Mouse (Mus musculus): ENCODE measurements at regions not wholly inside any gene's neighbourhood (a gene's known extent, or its start where the extent isn't known, plus 50 kb on each side); places are given as distances from the start of the nearest gene placed in this dataset.

DNA sequence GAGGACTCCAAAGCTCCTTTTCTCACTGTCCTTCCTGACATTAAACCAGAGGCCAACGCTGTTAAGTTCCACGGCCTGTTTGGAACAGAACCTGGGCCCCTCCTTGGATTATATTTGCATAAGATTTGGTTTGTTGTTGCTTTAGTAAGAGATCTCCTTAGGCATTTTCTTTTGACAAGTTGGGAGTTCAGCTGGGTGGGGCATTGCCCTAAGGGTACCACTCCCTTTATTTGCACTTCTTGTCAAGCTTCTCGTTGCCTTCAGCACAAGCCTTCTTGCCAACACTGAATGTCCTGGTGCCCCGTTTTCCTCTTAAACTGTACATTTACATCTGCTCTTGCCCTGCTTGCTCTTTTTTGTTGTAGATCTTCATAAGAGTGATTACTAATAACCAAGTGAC lies 317.5 kb upstream of the Adamts9 start:
- DNase-seq (ENCODE audit: low spot score in 2 of 2): no peak

DNA sequence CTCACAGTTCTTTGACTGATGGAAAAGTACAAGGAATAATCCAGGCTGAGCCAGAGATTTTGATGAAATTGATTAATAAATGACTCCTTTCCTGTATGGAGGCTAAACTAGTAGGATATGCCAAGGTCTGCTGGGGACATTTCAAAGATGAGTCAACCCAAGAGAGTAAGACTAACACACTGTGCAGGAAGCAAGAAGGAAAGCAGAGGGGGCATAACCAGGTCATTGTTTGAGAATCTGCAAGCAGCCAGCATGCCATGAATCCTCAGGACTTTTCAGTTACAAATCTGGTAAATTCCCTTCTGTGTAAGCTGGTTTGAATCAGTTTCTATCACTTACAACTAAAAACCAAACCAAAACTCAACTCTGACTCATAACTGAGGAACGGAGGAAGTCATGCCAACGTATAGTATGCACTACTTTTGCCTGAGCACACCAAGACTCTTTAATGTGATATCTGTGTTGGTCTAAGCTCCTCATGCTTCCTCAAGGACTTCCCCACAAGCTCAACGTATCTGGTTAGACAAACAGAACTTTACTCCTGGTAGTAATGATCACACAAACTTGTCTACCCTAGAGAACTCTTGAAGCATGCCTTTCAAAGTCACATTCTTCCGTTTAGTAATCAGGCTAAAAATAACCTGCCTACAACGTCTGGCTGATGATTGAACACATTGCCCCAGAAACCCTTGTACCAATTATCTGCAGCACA lies 314.0 kb upstream of the Adamts9 start:
- DNase-seq (ENCODE audit: low spot score in 2 of 2): no peak

DNA sequence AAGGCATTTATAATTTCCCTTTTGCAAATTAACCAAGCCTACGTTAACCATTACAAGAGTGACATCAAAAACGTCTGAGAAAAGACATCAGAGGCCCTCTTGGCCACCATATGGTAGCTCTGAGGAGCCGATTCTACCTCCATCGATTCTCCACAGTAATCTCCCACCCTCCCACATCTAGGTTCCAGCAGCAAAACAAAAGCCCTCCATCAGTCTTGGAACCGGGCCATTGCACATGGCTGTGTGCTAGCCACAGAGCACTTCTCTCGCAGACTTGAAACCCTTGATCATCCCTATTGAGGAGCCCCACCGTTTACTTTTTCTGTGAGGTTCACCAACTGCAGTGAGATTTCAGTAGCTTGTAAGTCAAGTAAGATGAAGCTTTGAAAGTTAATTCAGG lies 310.5 kb upstream of the Adamts9 start:
- no peak for DNase-seq (ENCODE audit: low spot score in 2 of 2)

DNA sequence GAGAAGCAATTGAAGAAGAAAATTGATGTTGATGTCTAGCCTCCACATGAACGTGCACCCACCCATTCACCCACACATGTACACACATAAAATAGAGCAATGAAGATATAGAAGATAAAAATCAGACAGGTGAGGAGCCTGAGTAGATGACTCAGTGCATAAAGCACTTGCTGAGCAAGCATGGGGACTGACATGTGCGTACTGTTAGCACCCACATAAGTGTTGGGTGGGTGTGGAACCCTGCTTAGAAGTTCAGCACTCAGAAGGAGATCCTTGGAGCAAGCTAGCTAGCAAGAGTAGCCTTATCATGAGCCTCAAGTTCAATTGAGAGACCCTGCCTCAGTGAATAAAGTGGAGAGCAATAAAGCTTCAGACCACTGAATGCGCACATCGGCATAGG lies 305.7 kb upstream of the Adamts9 start:
- no peak for DNase-seq (ENCODE audit: low spot score in 2 of 2)

DNA sequence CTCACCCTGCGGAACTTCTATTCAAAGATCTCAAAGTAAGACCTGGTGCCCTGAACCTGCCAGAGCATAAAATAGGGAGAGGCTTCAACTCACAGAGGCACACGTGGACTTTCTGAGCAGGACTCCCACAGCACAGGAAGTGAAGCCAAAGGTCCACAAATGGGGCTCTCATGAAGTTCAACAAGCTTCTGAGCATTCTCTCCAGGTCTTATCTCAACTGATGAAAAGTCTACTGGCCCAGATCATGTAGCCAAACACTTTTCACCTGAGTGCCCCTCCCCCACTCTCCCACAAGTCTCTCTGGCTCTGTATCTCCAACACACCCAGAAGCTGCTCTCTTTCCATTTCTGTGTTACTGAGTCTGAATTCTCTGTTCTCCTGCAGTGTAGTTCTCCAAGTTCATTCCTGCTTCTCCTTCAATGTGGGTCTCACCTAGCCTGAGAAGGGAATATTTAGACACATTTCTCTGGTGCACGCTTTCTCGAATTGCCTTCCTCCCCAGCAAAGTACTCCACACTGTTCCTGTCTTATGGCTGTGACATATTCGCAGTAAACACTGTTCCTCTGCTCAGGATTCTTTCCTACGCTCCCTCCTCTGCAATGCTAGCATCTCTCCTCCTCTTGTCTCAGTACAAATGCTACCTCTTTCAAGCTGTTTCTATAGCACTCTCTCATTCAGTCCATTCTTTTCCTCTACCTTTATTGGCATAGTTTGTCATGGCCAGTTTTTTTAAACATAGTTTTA lies 303.4 kb upstream of the Adamts9 start:
- DNase-seq (ENCODE audit: low spot score in 2 of 2): no peak

DNA sequence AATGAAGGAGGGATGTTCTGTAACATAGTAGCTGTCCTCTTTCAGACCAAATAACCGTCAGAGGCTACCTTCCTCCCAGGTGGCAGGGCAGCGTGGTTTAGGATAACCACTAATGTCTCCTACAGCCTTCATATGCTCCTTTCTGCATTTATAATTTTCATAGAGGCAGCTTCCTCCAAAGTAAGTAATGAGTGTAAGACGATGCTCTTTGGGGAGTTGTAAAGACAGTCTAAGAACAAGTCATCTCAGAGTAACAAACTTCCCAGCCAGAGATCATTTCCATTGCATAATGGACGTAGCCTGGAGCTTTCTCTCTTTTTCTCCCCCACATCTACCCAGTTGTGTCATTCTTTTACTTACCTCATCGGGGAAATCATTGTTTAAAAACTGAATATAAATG lies 292.3 kb upstream of the Adamts9 start:
- no peak for DNase-seq (ENCODE audit: low spot score in 2 of 2)

DNA sequence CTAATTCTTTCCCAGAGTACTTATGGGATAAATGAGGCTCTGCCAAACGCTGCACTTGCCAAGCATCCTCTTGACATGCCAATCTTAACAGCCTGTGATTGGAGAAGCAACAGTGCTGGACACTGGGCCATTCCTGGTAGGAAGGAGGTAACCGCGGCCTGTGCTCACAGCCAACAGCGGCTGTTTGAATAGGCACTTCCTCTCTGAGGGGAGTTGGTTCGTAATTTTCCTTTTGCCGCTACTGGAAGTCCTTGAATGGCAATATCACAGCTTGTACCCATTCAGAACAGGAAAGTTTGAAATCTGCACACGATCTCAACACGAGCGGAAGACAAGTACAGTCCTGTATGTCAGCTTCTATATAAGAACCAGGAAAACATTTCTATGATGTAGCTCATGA lies 289.3 kb upstream of the Adamts9 start:
- DNase-seq (ENCODE audit: low spot score in 2 of 2): no peak

DNA sequence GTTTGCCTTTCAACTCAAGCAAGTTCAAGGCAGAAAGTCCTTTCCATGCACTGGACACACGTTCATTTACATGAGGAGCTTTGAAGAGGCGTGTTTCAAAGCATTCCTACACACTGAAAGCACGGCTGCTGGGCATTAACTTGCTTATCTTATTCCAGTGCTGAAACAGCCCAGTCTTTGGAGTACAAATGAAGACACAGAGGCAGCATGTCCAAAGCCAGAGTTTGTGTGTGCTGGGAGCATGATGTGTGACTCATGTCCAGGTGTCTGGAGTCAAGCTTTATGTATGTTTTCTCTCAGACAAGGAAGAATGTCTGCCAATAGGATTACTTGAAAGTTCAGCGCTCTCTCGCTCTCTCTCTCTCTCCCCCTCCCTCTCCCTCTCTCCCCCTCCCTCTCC lies 287.2 kb upstream of the Adamts9 start:
- no peak for DNase-seq (ENCODE audit: low spot score in 2 of 2)

DNA sequence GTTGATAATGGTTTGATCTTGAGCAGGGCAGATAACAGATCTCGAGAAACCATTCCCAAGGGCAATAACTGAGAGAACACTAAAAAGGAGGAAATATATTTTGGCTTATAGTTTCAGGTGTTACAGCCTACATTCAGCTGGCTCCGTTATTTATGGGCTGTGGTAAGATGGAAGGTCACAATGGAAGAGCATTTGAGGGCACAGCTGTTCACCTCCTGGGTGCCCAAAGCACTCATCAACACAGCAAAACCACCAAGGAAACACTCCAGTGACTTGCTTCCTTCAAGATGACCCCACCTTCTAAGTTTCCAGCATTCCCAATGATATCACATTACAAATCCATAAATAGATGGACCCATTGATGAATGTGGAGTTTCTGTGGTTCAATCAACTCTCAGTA lies 286.0 kb upstream of the Adamts9 start:
- DNase-seq (ENCODE audit: low spot score in 2 of 2): no peak

DNA sequence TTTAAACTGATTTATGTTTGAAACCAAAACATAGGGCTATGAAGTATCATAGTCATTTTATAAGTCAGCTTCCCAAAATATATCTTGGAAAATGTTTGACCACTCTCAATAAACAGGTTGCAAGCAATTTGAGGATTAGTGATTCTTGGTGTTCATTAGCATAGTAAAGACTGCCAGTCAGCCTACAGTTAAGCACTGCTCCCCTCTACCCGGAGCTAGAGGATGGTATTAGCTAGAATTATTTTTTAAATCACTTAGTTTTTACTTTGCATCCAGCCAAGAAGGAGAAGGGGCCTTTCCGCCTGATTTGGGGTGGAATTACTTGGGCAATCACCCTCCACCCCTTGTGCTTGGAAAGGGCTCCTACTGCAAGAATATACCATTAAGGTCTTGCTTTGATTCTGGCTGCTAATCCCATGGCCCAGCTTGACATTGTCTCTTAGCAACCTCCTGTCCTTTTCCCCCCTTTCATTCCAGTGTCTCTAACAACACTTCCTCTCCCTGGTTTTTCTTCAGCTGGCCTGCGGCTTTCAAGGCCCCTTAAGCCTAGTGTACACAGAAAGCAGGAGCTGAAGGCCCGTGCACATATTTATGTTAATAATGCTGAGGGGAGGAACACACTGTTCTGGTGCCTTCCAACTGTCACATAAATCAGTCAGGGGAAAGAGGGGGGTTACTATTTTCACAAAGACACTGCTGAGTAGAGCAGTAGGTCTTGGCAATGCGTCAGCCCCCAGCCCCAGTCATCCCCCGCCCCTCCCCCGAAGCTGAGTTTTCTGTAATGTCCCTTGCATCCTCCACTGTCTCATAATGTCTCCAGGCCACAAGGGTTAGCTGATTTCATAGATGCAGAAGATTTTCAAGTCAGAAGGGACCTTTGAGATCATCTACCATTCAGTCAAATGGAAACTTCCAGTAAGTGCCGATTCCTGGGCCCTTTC lies 280.6 kb upstream of the Adamts9 start:
- DNase-seq (ENCODE audit: low spot score in 2 of 2): no peak

DNA sequence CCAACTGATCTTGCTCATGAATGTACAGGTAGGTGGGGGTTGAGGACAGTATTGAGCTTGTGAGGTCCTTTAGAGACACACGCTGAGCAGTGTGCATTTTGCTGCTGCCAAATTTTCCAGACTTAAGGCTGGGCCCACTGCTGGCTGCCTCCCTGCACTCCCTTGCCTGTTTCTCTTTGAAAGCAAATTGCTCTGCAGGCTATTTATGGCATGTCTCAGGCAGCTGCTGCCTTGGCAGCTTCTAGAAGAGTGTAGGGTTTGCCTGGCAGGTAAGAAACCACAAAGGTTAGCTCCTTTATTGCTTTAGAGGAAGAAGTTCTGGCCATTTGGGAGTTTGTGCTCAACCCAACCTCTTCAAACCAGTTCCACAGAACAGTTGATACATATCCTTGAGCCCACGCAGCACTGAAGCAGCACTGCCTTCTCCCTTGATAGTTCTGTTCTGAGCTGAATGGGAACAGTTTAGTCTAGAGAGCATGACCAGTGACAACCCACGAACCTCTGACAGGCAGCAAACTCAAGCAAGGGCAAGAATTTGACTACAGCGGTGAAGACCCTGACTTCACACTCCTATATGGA lies 274.8 kb upstream of the Adamts9 start:
- DNase-seq (ENCODE audit: low spot score in 2 of 2): no peak

DNA sequence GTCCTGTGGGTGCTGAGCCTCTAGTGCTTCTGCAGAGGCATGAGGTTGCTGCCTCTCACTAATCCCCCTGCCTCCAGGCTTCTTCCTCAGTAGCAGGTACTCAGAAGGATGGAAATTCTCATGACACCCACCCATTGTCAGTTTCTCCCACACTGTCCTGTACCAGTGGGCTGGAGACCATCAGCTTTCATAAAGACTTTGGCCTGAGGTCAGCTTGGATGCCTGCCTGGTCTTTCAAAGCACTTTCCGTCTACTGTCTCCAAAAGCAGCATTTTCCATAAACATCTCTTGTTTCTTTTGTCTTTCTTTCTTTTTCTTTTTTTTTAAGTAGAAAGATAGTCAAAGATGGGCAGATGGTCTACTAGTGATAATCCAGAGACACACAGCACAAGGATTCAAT lies 257.6 kb upstream of the Adamts9 start:
- no peak for DNase-seq (ENCODE audit: low spot score in 2 of 2)

DNA sequence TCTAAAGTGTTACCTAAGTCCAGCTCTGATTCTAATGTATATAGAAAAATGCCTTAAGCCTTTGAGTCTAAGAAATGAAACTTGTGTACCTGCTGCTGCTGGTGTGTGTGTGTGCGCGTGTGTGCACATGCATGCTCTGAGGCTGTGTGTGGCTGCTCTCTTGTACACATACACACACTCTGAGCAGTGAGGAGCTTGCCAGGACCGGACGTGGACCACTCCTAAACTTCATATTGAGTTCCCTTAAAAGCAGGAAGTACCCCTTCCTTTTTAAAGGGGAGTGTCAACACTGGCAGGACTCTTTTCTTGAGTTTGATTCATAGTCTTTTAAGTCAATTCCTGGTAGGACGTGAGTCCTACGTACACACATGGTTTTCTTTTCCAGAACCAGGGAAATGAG lies 251.4 kb upstream of the Adamts9 start:
- DNase-seq (ENCODE audit: low spot score in 2 of 2): no peak

DNA sequence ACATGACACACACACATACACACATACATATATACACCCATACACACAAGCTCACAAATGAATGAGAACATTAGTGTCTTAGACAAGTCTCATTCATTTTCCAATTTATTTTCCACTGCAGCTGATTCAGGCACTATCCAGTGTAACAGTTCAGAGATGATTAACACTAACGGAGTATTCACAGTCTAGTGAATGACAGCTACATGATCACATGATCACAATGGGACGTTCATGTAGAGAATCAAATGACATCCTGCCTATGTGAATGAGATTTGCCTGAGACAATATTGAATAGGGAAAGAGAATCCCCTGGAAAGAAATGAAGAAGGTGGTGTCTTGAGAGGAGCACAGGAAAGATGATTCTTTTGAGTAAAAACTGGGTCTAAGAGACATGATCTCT lies 249.7 kb upstream of the Adamts9 start:
- DNase-seq (ENCODE audit: low spot score in 2 of 2): no peak

DNA sequence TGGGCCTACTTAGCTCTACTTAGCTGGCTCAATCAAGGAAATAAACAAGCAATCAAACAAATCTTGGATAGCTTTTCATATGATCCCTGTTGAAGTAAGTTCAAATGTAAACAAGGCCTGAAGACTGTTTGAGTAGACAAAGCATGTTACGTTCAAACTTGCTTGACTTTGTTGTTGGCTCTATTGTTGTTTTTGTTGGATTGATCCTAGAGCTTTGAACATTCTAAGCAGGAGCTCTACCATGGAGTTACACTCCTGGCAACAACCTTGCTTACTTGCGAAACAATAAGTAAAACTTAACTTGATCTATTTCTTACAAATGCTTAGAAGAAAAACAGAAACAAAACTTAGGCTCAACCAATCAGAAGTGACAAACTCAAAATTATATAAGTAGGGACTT lies 247.7 kb upstream of the Adamts9 start:
- DNase-seq (ENCODE audit: low spot score in 2 of 2): no peak

DNA sequence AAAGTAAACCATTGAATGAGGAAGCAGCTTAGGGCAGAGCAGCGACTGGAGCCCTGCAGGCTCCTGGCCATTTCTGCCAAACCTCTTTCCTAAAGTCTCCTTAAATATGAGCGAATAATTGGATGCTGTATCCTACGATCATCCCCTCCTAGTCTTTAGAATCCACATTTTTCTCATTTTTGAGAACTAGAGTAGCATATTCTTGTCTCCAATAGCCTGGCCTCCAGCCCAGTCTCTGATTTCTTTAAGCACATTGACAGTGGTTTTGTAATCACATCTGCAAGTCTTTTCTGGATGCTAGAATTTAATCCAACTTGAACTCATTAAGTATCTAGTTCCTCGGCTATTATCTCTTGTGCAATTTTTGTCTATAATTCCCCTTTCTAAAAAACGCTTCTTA lies 225.2 kb upstream of the Adamts9 start:
- DNase-seq (ENCODE audit: low spot score in 2 of 2): no peak

DNA sequence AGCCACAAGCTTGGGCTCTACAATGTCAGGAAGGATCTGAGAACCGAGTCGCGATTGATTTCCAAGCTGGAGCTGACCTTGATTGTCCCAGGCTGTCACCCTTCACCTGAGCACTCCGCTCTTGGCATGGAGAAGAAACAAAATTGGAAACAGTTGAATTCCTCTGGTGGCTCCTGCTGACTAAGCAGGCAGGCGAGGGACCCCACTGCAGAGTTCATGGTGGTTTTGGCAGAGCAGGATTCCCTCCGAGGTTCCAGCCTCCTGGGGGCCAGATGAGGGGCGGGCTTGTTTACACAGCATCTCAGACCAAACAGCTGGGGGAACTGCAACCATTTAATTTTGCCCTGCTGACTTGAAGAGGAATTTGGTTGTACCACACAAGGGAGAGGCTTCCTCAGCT lies 224.0 kb upstream of the Adamts9 start:
- no peak for DNase-seq (ENCODE audit: low spot score in 2 of 2)

DNA sequence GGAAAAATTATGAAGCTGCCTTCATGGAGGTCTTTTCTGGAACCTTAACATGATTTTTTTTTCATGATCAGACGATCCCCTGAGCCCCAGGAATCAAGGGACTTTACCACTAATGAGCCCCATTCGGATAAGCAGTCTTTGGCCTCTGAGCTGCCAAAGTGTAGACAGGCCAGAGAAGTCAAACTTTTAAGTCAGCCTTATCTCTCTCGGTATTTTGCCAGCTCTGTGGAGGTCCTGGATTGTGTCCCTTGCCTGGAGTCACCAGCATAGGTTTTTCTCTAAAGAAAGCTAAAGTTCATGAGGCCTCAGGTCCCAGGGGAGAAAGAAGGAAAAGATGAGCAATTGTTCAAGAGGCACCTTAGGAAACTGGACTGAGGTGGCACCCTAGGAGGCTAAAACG lies 222.7 kb upstream of the Adamts9 start:
- DNase-seq (ENCODE audit: low spot score in 2 of 2): no peak

DNA sequence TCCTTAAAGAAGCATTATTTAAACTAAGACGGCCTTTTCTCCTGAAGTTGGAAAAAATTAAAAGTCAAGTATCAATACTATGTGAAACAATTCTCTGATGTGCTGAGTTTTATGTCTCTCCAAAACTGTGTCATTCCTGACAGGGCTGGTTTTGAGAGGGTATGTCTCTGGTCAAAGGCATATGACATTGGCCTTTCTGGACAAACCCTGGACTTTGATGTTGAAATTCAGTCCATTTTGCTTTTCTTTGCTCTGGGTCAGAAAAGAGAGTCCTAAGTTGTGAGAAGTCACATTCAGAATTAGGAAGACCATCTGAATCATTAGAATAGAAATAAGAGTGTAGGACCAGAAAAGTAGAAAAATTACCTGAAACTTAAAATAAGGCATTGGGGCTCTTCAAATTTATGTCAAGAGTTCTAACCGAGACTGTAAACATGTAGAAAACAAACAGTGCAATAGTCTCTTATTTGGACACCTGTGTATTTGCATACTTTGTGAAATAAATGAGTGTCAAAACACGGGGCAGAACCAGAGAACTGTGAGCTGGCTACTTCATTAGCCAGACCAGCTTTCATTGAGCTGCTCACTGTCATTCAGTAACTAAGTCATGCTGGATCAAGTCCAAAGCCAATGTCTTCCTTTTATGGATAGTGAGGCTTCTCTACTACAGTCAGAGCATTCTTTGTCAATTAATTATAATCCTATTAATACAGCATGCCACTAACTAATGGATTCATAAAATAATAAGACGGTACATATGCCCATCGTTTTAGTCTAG lies 209.3 kb upstream of the Adamts9 start:
- no peak for DNase-seq (ENCODE audit: low spot score in 2 of 2)

DNA sequence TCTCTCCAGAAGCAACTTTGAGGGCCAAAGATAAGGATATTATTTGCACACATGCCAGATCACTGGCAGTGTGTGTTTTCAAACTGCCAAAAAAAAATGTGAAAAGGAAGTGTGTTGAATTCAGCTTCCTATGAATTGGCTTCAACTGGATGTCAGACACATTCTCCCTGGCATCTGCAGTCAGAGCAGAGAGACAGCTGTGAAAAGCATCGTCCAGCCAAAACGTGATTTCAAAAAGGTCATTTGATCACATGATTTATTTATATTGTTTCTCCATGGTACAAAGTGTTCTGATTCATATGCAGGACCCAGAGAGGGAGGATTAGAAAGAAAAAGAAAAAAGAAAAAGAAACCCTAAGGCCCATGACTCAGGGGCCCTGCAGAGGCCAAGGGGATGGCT lies 207.2 kb upstream of the Adamts9 start:
- no peak for DNase-seq (ENCODE audit: low spot score in 2 of 2)

DNA sequence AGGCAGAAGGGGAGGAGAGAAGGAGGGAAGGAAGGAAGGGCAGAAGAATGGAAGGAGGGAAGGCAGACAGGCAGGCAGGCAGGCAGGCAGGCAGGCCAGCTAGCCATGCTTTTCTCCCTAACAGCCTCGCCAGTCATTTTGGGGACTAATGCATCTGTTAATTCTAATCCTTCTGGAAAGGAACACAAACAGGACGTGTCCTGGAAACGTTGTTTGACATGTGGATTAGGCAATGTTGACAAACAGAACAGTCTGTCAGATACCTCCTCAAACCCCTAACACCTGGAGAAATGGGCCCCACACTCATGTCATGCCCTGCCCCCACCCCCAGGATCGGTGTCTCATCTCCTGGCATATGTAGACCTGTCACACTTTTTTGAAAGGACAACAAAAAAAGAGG lies 206.7 kb upstream of the Adamts9 start:
- DNase-seq (ENCODE audit: low spot score in 2 of 2): no peak

Data from adrenal gland, postnatal 4 days (tissue).